Mouse (Mus musculus) heart, postnatal 36 days (tissue): Measurements from ENCODE around the gene Ptpn7. TPM values are rescaled to one million over a fixed set of nuclear protein-coding genes. Genes with fewer than 3 reads are reported as not detected.
"Not testable (repeated sequence)": the region's sequence is repeated elsewhere in the genome, so short reads cannot be mapped to it uniquely, and the experiment has no call there.

Experiments
- DNase-seq, 2 experiments: peaks; one replicate each; pipeline ENCODE4 v3.0.0; 2021 to 2022
- intact Hi-C: fragments of 180-260 bp; cut with DNase I; formaldehyde crosslinking; loops from one replicate; pipeline ENCODE4 v1.15.1; 2025
- total RNA-seq, 2 experiments: library from RNA; stranded (reverse); gene quantifications; 2 replicates each; pipeline ENCODE4 v1.2.3; 2021

Gene Ptpn7
- under 1 TPM; 0.69 to 0.70 TPM for total RNA-seq

DNA sequence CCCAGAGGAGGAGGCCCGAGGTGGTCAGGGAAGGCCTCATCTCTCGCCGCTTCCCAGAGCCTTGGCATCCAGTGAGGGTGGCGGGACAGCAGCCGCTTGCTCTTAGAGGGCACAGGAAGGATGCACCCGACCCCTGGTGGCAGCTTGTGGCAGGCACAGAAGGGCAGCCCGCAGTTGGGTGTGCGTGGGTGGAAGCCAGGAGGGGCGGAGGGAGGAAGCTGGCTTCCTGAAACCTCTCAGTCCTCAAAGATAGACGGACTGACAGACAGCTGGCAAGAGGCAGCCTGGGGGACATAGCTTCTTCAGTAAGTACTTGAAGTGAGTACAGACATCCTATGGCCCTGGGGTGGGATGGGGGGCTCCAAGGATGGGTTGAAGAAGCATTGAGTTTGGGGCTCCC is at the start of gene Ptpn7:
Gene Ptpn7 (plus strand): TSS at position 228 of the 400 bp plus-strand sequence.
- peak; percentile 63 to 68 for DNase-seq
- intact Hi-C loops = no loop called here

DNA sequence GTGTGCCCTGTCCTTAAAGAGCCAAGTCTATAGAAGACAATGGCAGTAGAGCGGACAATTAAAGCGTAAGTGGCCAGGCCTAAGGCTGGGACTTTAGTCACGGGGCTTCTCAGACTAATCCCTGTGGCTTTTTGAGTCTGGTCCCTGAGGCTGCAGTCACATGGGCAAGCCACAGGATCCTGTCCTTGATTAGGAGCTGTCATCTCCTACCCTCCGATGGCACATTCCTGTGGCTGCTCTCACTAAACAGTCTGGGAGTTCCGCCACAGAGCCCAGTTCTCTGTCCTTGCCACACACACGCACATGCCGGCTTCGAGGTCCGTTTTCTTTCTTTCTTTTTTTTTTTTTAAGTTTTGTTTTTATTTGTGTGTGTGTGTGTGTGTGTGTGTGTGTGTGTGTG is 49.0 kb upstream of the Ptpn7 start:
- intact Hi-C loops = loop anchor here (5.0 kb wide), 1 partner anchor 46 kb away; no protein-coding TSS in a partner anchor
- peak in 1 of 2 experiments; percentile 28 for DNase-seq

GRCm38 (mm10) chr1:135085296-135085871 is 47.1 kb upstream of the Ptpn7 start:
- intact Hi-C loops = no loop called here
- DNase-seq = no peak

DNA sequence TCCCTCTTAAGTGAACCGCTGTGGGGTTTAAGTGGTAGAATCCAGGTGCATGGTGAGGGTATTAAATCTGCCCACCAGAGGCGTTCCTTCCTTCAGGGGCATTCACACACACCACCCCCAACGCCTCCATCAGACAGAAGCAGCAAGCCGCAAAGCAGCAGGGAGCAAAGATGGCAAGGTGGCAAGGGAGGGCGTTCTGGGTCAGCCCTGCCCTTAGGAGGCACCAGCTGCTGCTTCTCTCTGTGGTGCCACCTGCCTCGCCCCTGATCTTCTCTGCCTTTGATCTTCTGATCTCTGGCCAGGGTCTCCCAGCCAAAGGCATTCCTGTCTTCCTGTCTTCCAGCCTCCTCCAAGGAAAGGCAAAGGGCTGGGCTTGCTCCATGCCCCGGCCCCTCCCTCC is 46.5 kb upstream of the Ptpn7 start:
- no peak for DNase-seq

DNA sequence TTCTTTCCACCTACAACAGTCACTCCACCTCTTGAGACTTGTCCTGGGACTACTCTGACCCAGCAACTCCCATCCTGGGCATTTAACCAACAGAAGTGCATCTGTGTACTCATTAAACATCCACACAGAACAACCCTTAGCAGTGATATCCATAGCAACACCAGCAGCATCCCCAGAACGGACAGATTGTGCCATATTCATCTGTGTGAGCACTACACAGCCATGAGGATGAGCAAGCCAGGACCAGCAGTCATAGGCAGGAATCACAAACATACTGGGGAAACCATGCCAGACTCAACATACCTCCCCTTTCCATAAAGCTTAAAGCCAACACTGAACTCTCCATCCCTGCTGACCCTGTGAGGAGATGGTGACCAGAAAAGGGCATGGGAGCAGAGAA is 45.1 kb upstream of the Ptpn7 start:
- no peak for DNase-seq
- intact Hi-C loops = no loop called here

More for the DNA sequence above, 46.5 kb upstream of the Ptpn7 start:
- intact Hi-C loops = no loop called here

DNA sequence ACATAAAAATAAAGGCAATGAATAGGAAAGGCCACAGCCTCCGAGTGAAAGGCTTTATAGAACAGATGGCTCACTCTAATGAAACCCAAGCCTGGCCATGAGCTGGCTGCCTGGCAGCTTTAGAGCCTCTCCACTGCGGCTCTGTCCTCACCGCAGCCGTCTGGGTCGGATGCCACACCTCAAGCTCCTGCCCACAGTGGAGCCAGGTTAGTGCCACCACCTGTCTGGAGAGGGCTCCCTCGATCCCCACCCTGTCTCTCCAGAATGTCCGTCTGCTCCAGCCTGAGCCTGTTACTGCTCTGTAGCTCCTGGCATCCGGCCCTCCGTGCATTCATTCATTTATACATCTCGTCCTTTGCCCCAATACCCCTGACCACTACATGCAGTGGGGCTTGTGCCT is 42.9 kb upstream of the Ptpn7 start:
- no peak for DNase-seq

DNA sequence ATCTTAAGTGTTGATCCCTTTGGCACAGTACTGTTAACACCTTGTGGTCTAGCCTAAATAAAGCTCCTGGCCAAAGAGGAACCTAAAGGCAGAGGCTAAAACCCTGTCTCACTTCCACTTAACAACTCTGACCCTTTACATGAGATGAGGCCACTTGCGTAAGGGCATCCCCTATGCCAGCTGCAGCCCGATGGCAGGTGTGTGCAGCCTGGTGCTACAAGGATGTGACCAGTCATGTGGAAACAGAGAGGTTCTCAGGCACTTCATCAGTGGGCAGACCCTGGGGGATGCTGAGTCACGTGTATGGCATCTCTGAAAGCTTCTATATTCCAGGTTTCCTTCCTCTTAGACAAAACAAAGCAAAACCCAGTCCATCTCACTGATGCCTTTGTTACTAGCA is 41.6 kb upstream of the Ptpn7 start:
- DNase-seq = no peak
- intact Hi-C loops = no loop called here

More for the DNA sequence above, 42.9 kb upstream of the Ptpn7 start:
- intact Hi-C loops = no loop called here

GRCm38 (mm10) chr1:135094723-135095122 is 37.8 kb upstream of the Ptpn7 start:
- intact Hi-C loops = no loop called here
- no peak for DNase-seq

- intact Hi-C loops = no loop called here
Measured at GRCm38 (mm10) chr1:135095189-135095588, 37.3 kb upstream of the Ptpn7 start.

GRCm38 (mm10) chr1:135096312-135096711 is 36.2 kb upstream of the Ptpn7 start:
- no peak for DNase-seq
- intact Hi-C loops = no loop called here

More at GRCm38 (mm10) chr1:135095189-135095588, 37.3 kb upstream of the Ptpn7 start:
- DNase-seq = peak in 1 of 2 experiments; percentile 30

GRCm38 (mm10) chr1:135097441-135097840 is 35.1 kb upstream of the Ptpn7 start:
- intact Hi-C loops = no loop called here
- DNase-seq = no peak

DNA sequence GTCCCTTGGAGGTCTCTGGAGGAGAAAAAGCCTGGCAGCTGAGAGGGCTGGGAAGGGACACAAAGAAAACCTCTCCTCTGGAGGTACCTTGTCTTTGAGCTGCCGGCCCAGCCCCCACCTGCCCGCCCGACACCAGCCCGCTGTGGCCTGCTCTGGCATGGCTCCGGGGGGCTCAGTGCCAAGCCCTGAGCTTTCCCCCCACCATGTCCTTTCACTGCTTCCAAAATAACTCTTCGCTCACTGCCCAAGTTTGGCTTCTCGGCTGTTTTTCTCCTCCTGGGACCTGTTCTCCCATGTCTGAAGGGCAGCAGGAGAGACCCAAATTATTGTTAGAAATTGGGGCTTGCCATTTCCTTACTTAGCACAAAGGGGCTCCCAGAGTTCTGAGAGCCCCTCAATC is 34.1 kb upstream of the Ptpn7 start:
- intact Hi-C loops = no loop called here
- peak; percentile 62 for DNase-seq

- intact Hi-C loops = loop anchor here (5.0 kb wide), 1 partner anchor 93 kb away; no protein-coding TSS in a partner anchor
- DNase-seq = no peak
Measured at GRCm38 (mm10) chr1:135100400-135100799, 32.1 kb upstream of the Ptpn7 start.

- intact Hi-C loops = loop anchor here (5.0 kb wide), 2 partner anchors 73 to 133 kb away; no protein-coding TSS in a partner anchor
- no peak for DNase-seq
Measured at GRCm38 (mm10) chr1:135105124-135105523, 27.4 kb upstream of the Ptpn7 start, which contains the start of gene Lgr6. Gene Lgr6, minus strand, starts transcription at chr1:135105276.

- intact Hi-C loops = loop anchor here (1.0 to 5.0 kb wide), 3 partner anchors 74 to 134 kb away; no protein-coding TSS in a partner anchor
- DNase-seq = peak; percentile 70 to 80
Measured at GRCm38 (mm10) chr1:135105951-135106350, 26.5 kb upstream of the Ptpn7 start.

- peak; percentile 45 to 47 for DNase-seq
Measured at GRCm38 (mm10) chr1:135108611-135109010, 23.9 kb upstream of the Ptpn7 start.

GRCm38 (mm10) chr1:135110075-135110474 is 22.4 kb upstream of the Ptpn7 start:
- DNase-seq = peak; percentile 68 to 87
- intact Hi-C loops = loop anchor here (1.0 to 2.0 kb wide), 2 partner anchors 26 to 259 kb away; no protein-coding TSS in a partner anchor

More at GRCm38 (mm10) chr1:135108611-135109010, 23.9 kb upstream of the Ptpn7 start:
- intact Hi-C loops = loop anchor here (5.0 kb wide), 2 partner anchors 76 to 136 kb away; no protein-coding TSS in a partner anchor

DNA sequence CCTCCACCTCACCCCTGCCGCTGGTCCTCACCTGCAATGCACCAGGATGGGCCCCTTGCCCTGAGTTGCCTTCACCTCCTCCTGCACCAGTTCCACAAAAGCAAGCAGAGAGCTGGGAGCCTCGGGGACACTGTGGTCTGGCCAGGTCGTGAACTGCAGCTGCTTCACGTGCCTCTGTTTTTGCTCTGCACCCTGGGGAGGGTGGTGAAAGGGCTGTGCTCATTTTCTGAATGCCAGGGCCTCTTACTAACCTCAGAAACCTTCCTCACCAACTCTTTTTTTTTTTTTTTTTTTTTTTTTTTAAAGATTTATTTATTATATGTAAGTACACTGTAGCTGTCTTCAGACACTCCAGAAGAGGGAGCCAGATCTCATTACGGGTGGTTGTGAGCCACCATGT is 21.2 kb upstream of the Ptpn7 start:
- intact Hi-C loops = loop anchor here (2.0 kb wide), 1 partner anchor 258 kb away; no protein-coding TSS in a partner anchor
- not testable (repeated sequence) for DNase-seq

- no peak for DNase-seq
- intact Hi-C loops = no loop called here
Measured at GRCm38 (mm10) chr1:135112661-135113060, 19.8 kb upstream of the Ptpn7 start.

DNA sequence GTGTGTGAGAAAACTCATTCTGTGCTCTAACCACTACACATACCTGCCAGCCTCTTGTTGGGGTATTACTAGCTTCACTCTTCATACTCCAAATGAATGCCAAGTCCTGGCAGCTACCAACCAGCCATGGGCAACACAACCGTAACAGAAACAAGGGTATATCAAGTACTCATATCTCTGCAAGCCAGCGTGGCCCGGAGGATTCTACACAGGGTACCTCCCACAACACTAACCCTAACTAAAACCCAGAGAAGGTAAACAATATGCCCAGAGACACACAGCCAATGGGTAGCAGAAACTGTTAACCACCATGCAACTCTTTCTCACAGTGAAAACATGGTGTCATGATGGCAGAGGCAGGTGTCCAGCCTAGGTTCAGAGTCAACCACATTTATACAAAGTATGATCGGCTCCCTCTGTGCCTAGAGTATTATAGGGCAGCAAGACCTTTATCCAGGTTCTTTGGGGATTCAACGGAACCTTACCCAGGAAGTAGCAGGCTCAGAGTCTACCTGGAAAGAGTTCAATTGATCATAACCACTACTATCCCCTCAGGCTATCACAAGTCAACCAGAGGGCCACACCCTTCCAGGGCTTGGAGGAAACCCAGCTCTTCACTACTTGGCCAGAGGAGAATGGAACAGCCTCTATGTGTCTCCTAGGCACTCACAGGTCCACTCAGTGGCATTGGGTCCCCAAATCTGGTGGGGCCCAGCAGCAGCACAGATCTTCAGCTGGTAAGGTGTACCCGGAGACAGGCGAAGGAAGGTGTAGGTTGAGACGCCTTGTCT is 7.7 kb upstream of the Ptpn7 start:
- intact Hi-C loops = no loop called here
- DNase-seq = no peak

- intact Hi-C loops = no loop called here
Measured at GRCm38 (mm10) chr1:135125990-135126389, 6.5 kb upstream of the Ptpn7 start.

More at GRCm38 (mm10) chr1:135125990-135126389, 6.5 kb upstream of the Ptpn7 start:
- no peak for DNase-seq
